Mouse (Mus musculus) kidney, postnatal 10 days (tissue): ENCODE results near the gene Scp2.

ENCODE experiments used
- DNase-seq: peaks from one replicate; pipeline ENCODE4 v3.0.0; 2021; ENCODE audit warnings: mixed read lengths

Scp2 gene

DNA sequence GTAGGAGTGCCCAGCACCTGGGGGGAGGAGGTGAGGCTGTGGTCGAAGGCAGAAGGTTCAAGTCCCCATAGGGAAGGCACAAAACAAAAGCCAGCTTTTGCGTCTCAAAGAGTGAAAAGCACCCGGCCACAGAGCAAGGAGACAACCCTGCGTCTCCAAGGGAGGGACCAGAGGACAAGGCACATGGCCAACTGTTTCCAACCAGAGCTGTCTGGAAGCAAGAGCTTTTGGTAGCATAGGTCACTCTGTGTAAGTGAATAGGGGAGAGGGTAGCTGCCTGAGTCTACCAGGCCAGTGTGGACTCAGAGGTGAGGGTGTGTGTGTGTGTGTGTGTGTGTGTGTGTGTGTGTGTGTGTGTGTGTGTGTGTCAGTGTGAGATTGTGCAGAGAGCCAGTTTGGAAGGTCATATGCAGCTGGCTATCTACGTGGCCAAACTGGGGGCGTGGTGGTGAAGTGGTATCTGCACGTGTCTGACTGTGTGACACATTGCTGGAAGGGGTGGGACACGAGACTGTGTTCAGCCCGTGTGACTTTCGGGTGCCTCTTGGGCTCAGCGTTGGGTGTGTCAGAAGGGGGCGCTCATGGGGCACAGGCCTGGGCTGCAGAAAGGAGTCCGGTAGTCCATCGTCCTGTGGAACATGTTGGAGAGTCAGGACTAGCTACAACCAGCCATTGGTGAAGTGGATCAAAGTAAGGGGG, 129.6 kb downstream of the Scp2 start:
- DNase-seq = peak; percentile 68

DNA sequence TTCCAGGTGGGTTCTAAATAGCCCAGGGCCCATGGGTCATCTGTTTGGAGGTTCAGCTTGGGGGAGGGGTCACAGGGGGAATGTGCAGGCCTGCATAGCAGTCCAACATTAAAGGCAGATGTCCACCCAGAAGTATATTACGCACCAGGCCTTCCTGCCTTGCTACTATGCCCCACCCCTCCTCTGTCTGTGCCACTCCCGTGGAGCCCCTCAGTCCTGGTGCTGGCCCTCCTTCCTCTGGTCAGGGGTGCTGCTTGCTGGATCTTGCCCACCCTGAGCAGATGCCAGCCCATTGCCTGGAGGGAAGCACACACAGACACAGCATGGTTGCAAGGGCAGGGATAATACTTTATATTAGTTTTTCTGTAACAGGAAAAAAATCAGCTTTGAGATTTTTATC, 130.3 kb downstream of the Scp2 start:
- no peak for DNase-seq

DNA sequence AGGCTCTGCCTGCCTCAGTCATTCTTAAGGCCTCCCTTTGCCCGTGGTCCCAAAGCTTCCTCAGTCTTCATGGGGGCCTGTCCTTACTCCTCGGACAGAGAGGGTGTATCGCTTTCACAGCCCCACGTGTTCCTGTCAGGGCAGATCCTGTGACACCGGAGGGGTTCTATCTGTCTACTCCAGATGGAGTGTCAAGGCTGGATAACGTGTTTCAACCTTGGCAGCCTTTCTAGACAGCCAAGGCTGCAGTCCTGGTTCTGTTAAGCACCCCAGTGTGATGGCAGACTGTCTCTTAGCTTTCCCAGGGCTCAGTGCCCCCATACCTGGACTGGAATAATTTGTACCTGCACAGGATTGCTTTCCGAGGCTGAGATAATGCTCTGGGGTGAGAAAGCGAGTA, 136.3 kb downstream of the Scp2 start:
- DNase-seq = no peak

DNA sequence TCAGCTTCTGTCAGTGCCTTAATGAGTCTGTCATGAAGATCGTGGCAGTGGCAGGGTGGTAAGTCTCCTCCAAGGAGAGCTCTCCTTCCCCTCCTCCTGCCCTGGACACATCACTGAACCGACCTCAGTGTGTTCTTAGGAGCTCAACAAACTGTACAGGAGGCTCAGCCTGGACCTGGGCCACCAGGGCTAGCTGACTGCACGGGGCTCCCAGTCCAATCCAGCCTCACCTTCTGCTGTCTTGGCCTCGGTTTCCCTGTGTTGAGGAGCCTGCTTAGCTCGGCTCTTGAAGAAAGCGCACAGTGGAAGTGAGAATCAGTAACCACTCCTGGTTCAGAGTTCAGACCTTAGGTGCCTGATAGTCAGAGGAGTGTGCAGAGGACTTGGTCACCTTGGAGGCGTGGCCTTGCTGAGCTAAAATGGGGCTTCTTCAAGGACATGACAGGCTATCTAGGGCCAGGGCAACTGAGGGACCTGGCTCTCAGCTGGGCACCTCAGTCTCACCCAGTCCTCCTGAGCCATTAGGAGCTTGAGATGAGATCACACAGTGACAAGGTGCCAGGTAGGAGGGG, 137.2 kb downstream of the Scp2 start:
- no peak for DNase-seq

DNA sequence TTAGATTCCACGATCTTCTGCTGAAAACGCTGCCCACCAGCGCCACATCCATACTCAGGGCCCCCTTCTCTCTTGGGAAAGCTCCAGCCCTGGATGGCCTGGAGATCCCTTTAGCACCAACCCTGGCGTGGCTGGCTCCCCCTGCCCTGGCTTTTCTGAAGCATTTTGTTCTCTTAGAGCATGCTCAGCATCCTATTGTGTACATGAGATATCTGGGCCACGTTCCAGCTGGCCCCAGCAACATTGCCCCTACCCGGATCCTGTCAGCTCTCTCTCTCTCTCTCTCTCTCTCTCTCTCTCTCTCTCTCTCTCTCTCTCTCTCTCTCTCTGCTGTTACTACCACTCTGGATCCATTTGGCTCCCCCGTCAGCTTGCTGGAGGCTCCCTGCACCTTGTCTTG, 139.5 kb downstream of the Scp2 start:
- peak; percentile 37 for DNase-seq

DNA sequence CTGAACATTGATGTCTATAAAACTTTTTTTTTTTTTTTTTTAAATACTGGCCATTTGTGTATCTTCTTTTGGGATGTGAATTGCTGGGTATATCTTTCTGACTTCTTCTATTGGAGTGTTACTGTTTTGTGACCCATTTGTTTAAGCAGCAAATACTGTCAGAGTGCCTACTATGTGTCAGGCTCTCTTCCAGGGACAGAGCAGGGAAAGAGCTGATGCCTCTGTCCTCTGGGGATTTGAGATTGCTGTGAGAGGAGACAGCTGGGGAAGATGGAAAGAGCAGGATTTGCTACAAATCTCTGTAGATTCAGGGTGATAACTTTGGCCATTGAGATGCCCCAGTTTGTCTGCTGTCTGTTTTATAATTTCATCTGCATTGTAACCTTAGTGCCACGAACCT, 145.4 kb downstream of the Scp2 start:
- DNase-seq = peak; percentile 50

DNA sequence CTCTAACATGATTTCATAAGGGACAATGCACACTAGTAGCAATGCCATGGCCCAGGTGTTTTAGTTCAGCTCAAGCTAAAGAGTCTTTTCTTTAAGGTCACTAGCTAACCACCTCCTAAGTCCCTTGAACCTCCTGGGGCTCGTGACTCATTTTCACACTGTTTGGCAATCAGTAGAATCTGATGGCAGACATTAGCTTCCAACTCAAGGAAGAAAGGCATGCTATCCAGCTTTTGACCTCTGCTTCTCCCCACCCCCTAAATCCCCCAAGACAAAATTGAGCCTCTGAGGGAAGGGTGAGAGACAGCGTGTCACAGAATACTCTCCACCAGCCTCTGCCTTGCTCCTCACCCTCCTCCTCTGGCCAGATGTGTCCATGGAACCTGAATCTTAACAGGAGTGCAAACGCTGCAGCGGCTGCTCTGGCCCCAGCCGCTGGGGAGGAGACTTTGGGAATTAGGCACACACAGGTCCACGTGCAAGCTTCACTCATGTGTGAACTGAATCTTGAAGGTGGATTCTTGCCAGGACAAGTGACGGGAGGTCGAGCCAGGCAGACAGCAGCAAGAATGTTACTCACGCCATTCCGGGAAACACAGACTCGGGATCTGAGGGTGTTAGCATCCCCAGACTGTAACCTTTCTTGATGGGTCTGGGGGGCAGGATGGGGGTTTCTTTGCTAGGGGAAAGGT, 146.0 kb downstream of the Scp2 start:
- peak; percentile 68 for DNase-seq

DNA sequence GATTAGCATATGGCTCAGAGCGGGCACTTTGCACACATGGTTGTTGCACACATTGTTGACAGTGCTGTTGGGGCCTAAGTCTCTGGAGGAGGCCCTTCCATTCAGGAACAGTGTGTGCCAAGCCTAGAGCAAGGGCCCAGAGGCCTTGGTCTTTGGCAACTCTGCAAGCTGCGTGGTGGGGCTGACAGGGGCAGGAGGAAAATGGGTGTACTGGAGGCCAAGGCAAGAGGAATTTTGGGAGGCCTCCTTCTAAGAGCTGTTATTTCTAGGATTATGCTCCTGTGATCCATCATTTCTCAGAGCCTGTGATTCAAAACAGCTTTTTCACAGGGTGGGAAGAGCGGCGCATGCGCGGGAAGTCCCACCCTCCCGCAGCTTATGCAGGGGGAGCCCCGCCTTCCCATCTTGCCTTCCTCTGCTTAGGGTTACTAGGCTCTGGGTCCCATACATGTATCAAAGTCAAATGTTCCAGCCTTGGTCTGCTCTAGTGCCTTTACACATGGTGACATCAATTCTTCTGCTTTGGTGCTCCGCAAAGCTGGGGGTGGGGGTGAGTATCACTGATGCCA, 148.3 kb downstream of the Scp2 start:
- no peak for DNase-seq

DNA sequence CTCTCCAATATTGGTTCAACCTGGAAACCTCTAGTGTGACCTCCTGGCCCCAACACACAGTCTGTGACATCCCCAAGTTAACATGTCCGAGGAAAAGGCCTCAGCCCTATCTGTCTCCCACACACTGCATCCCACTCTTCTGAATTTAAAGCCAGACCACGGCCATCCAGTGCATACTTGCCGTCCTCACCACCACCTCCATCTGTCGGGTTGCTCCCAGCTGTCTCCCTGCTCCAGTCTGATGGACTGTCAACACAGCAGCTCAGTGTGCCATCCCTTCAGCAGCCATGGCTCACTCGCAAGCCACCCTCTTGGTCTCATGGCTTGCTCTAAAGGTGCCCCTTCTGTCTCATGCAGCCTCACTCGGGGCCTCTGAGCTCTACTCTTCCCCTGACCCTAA, 149.1 kb downstream of the Scp2 start:
- DNase-seq = no peak

DNA sequence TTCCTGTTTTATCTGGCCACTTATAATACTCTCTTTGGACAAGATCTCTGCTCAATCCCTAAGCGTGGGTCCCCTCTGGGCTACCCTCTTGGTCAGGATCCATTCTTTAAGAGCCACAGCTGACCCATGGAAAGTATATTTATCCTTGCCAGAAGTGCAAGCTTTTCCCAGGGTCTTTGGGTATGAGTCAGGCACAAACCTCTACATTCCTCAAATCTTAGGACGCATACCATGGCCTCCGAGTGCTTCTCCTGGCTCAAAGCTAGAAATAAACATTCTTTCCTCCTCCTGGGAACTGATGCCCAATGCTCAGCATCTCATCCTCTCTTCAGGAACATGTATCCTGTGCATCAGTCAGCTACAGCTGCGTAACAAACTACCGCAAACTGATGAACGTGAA, 149.8 kb downstream of the Scp2 start:
- DNase-seq = no peak
